Mouse (Mus musculus): ENCODE measurements around the gene Kat2a.

DNA sequence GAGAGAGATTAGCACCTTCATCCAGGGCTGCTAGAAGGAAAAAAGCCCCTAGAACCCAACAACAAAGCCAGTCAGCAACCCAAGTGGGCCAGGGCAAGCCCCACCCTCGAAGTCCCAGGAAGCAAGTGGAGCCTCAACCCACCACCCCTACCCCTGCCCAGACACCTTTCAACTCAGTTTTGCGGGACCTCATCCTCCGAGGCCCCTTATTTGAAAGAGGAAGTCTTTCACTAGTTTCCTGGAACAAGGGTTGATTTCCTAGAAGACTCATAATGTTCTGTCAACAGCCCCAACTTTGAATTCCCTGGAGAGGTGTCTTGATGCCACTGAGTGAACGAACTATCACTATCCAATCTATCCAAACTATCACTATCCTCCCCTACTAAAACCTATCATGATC is 17.7 kb upstream of the Kat2a start:
- TF ChIP-seq CTCF (IDR thresholded peaks at IDR 0.05; ENCODE audit: low read depth): no peak
- TF ChIP-seq EP300 (IDR thresholded peaks at IDR 0.05; ENCODE audit: low read depth): no peak

All from liver, embryonic 14.5 days (tissue).